Mouse (Mus musculus) myocyte (in vitro differentiated cells): ENCODE data around the gene St8sia1.
A peak's percentile ranks its signal among the peaks of the same experiment; 100 is the strongest.

Experiments used
- CEBPB ChIP-seq: IDR thresholded peaks from 2 replicates; pipeline ENCODE4 v1.6.1; 2011; ENCODE audit warnings: mild to moderate bottlenecking, moderate library complexity; ENCODE audit not compliant: poor library complexity, insufficient read depth, severe bottlenecking
- E2F4 ChIP-seq: IDR thresholded peaks from one replicate; pipeline ENCODE4 v1.6.1; 2011; ENCODE audit warnings: mild to moderate bottlenecking, control low read depth, moderate library complexity; ENCODE audit not compliant: insufficient read depth
- MAX ChIP-seq: IDR thresholded peaks from one replicate; pipeline ENCODE4 v1.6.1; 2011; ENCODE audit warnings: low read depth, mild to moderate bottlenecking, control low read depth
- MYOD1 ChIP-seq, 3 experiments: IDR thresholded peaks; one replicate each; pipeline ENCODE4 v1.6.1; 2011; ENCODE audit warnings: control low read depth in 2 of 3, low read depth in 2 of 3, mild to moderate bottlenecking in 2 of 3, moderate library complexity in 1 of 3; ENCODE audit not compliant: insufficient read length in 2 of 3, control insufficient read depth in 1 of 3
- POLR2A ChIP-seq: IDR thresholded peaks from one replicate; pipeline ENCODE4 v1.6.1; 2011; ENCODE audit warnings: low read depth, mild to moderate bottlenecking, control low read depth, moderate library complexity; ENCODE audit not compliant: insufficient read length
- POLR2AphosphoS2 ChIP-seq: IDR thresholded peaks from one replicate; pipeline ENCODE4 v1.6.1; 2011; ENCODE audit warnings: low read depth, control low read depth; ENCODE audit not compliant: insufficient read length
- TCF12 ChIP-seq: IDR thresholded peaks from one replicate; pipeline ENCODE4 v1.6.1; 2011; ENCODE audit warnings: mild to moderate bottlenecking, control low read depth; ENCODE audit not compliant: poor library complexity, insufficient read depth, severe bottlenecking
- TCF3 ChIP-seq: IDR thresholded peaks from one replicate; pipeline ENCODE4 v1.6.1; 2011; ENCODE audit warnings: low read depth, control low read depth; ENCODE audit not compliant: insufficient read length
- USF1 ChIP-seq: IDR thresholded peaks from one replicate; pipeline ENCODE4 v1.6.1; 2011; ENCODE audit warnings: low read depth, mild to moderate bottlenecking, control low read depth, moderate library complexity

GRCm38 (mm10) chr6:142793468-142793867 is 170.8 kb downstream of the St8sia1 start:
- no peak for TF ChIP-seq POLR2A
- no peak for TF ChIP-seq POLR2AphosphoS2
- no peak for TF ChIP-seq TCF12
- TF ChIP-seq USF1 = no peak
- no peak for TF ChIP-seq TCF3
- no peak for TF ChIP-seq CEBPB
- no peak for TF ChIP-seq MAX
- TF ChIP-seq E2F4 = no peak
- TF ChIP-seq MYOD1 (IDR thresholded peaks at IDR 0.05; ENCODE audit: control insufficient read depth in 1 of 3, insufficient read length in 2 of 3, low read depth in 2 of 3) = peak in 2 of 3 experiments; percentile 2 to 22
